Mouse (Mus musculus) forebrain, embryonic 15.5 days (tissue): ENCODE measurements at regions not wholly inside any gene's neighbourhood (a gene's known extent, or its start where the extent isn't known, plus 50 kb on each side); places are given as distances from the start of the nearest gene placed in this dataset.

Source experiments
- ATAC-seq: fragments of 200-750 bp; cut with Nextera tagmentation; replicated peaks from 2 replicates; pipeline ENCODE4 v1.8.0; 2017; ENCODE audit warnings: mild to moderate bottlenecking, moderate TSS enrichment, moderate library complexity
- H3K27ac ChIP-seq: fragments of 300-500 bp; sonication (generic); replicated peaks from 2 replicates; pipeline ENCODE4 v1.5.1; 2015; ENCODE audit warnings: mild to moderate bottlenecking, inconsistent platforms
- H3K27me3 ChIP-seq: fragments of 300-500 bp; sonication (generic); 2 replicates; pipeline ENCODE4 v1.6.1; 2015; ENCODE audit warnings: inconsistent platforms
- H3K36me3 ChIP-seq: fragments of 300-500 bp; sonication (generic); 2 replicates; pipeline ENCODE4 v1.6.1; 2015; ENCODE audit warnings: mild to moderate bottlenecking, inconsistent platforms
- H3K4me1 ChIP-seq: fragments of 300-500 bp; sonication (generic); 2 replicates; pipeline ENCODE4 v1.6.1; 2015; ENCODE audit warnings: inconsistent platforms
- H3K4me2 ChIP-seq: fragments of 300-500 bp; sonication (generic); replicated peaks from 2 replicates; pipeline ENCODE4 v1.6.1; 2015; ENCODE audit warnings: mild to moderate bottlenecking, inconsistent platforms
- H3K4me3 ChIP-seq: fragments of 300-500 bp; sonication (generic); 2 replicates; pipeline ENCODE4 v1.5.1; 2015; ENCODE audit warnings: mild to moderate bottlenecking, inconsistent platforms
- H3K9ac ChIP-seq: fragments of 300-500 bp; sonication (generic); replicated peaks from 2 replicates; pipeline ENCODE4 v1.6.1; 2015; ENCODE audit warnings: mild to moderate bottlenecking, inconsistent platforms
- H3K9me3 ChIP-seq: fragments of 300-500 bp; sonication (generic); 2 replicates; pipeline ENCODE4 v1.6.1; 2016; ENCODE audit warnings: inconsistent platforms
- WGBS: fragments of 180-500 bp; shearing (Covaris S2); methylation state at CpG from one replicate; pipeline ENCODE4 v1.1.7; 2015; ENCODE audit warnings: mixed read lengths; 5-methylcytosine and 5-hydroxymethylcytosine counted together

DNA sequence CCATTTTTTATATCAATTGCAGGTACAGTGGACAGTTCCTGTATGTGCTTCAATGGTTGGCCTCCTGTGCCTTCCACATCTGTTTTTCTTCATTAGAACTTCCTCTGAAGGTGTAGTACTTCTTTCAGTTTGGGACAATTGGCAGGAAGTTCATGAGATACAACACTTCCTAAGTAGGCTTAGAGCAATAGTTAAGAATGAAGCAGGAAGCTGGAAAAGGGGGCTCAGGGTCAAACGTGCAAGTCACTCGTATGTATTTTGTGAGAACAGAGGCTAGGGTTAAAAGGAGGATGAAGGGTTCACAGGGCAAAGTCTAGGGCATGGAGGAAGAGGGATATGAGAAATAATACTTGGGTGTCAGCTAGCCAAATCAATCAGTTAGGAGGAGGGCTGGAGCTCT lies 55.7 kb upstream of the Ptprm start:
- no peak overlapping the region for H3K4me3 ChIP-seq
- H3K4me2 ChIP-seq, result no peak overlapping the region
- no peaks in the 10 kb centered on the region for H3K36me3 ChIP-seq
- no peak overlapping the region for H3K9ac ChIP-seq
- 95% methylated on average over 2 of the region's 2 CpGs for WGBS
- no peaks in the 10 kb centered on the region for H3K27me3 ChIP-seq
- no peaks in the 10 kb centered on the region for H3K4me1 ChIP-seq
- no peak for ATAC-seq
- no peaks in the 10 kb centered on the region for H3K9me3 ChIP-seq
- H3K27ac ChIP-seq, result no peak overlapping the region

DNA sequence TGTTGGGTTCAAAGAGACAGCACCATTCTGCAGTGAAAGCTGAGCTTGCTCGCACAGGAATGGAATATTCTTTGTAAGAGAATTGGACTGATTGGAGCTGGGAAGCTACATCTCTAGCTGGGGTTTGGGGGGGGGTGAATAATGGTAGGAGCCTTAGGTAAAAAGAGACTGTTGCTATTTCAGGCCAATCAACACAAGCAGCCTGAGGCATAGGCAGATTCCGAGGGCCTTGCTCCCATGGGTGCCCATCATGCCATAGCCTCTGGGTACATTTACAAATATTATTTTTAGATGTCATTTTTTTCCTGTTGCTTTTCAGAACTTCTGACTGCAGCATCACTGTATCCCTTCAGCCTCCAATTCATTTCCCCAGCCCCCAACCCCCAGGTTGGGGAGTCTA lies 51.7 kb upstream of the Ptprm start:
- WGBS, result 74% methylated on average over 2 of the region's 2 CpGs
- Histone ChIP-seq H3K27ac (no peak overlapping the region), H3K4me1 (no peaks in the 10 kb centered on the region), H3K9ac (no peak overlapping the region), H3K4me3 (no peak overlapping the region), H3K4me2 (no peak overlapping the region), H3K9me3 (no peaks in the 10 kb centered on the region), H3K36me3 (no peaks in the 10 kb centered on the region), H3K27me3 (no peaks in the 10 kb centered on the region)
- ATAC-seq, result no peak
